Mouse (Mus musculus) hindbrain, embryonic 10.5 days (tissue): ENCODE data around the gene Chrm3. TPM values are rescaled to one million over a fixed set of nuclear protein-coding genes. Genes with fewer than 3 reads are reported as not detected.

Experiments used
- DNase-seq: peaks from one replicate; pipeline ENCODE4 v3.0.0-alpha.2; 2017; ENCODE audit warnings: low spot score
- H3K27ac ChIP-seq: fragments of 300-500 bp; sonication (generic); 2 replicates; pipeline ENCODE4 v1.5.1; 2016; ENCODE audit warnings: mild to moderate bottlenecking, moderate library complexity
- H3K27me3 ChIP-seq: fragments of 300-500 bp; sonication (generic); 2 replicates; pipeline ENCODE4 v1.6.1; 2016; ENCODE audit warnings: mild to moderate bottlenecking; ENCODE audit not compliant: poor library complexity, insufficient read depth, severe bottlenecking
- H3K36me3 ChIP-seq: fragments of 300-500 bp; sonication (generic); 2 replicates; pipeline ENCODE4 v1.6.1; 2016; ENCODE audit warnings: mild to moderate bottlenecking, moderate library complexity
- H3K4me1 ChIP-seq: fragments of 300-500 bp; sonication (generic); replicated peaks from 2 replicates; pipeline ENCODE4 v1.6.1; 2016; ENCODE audit warnings: mild to moderate bottlenecking
- H3K4me3 ChIP-seq: fragments of 300-500 bp; sonication (generic); 2 replicates; pipeline ENCODE4 v1.5.1; 2016; ENCODE audit warnings: mild to moderate bottlenecking, moderate library complexity
- H3K9me3 ChIP-seq: fragments of 300-500 bp; sonication (generic); 2 replicates; pipeline ENCODE4 v1.6.1; 2016; ENCODE audit warnings: mild to moderate bottlenecking, moderate library complexity
- WGBS: fragments of 180-500 bp; shearing (Covaris S2); methylation state at CpG from one replicate; pipeline ENCODE4 v1.1.7; 2016; 5-methylcytosine and 5-hydroxymethylcytosine counted together
- polyA plus RNA-seq: library from polyadenylated mRNA; unstranded; fragments of >200 nt; fragmentation: Nextera tagmentation; extraction: Ambion mirVana; gene quantifications from 2 replicates; pipeline ENCODE4 v1.2.1, GENCODE M21; 2016

The Chrm3 gene
- polyA plus RNA-seq, 1 experiment from 2014 or later: 0.41 TPM

GRCm38 (mm10) chr13:10284331-10284730, 76.3 kb downstream of the Chrm3 start:
- Histone ChIP-seq H3K4me1 (no peaks in the 10 kb centered on the region), H3K27me3 (no peaks in the 10 kb centered on the region), H3K36me3 (no peaks in the 10 kb centered on the region), H3K4me3 (no peak overlapping the region), H3K27ac (no peak overlapping the region), H3K9me3 (no peaks in the 10 kb centered on the region)
- no peak for DNase-seq
- WGBS: 81% methylated on average over 4 of the region's 4 CpGs

- Histone ChIP-seq H3K27me3 (no peaks in the 10 kb centered on the region), H3K9me3 (no peaks in the 10 kb centered on the region), H3K36me3 (no peaks in the 10 kb centered on the region), H3K4me1 (no peaks in the 10 kb centered on the region), H3K4me3 (no peak overlapping the region), H3K27ac (no peak overlapping the region)
- 76% methylated on average over 1 of the region's 1 CpGs for WGBS
- no peak for DNase-seq
Measured at GRCm38 (mm10) chr13:10274907-10275306, 85.7 kb downstream of the Chrm3 start.

GRCm38 (mm10) chr13:10263784-10264183, 96.9 kb downstream of the Chrm3 start:
- H3K4me1 ChIP-seq: no peaks in the 10 kb centered on the region
- no peaks in the 10 kb centered on the region for H3K9me3 ChIP-seq
- 88% methylated on average over 3 of the region's 3 CpGs for WGBS
- no peak overlapping the region for H3K4me3 ChIP-seq
- no peak for DNase-seq
- H3K27me3 ChIP-seq: no peaks in the 10 kb centered on the region
- no peak overlapping the region for H3K27ac ChIP-seq
- no peaks in the 10 kb centered on the region for H3K36me3 ChIP-seq

- DNase-seq: no peak
- Histone ChIP-seq H3K4me1 (no peaks in the 10 kb centered on the region), H3K36me3 (no peaks in the 10 kb centered on the region), H3K27ac (no peak overlapping the region), H3K9me3 (no peaks in the 10 kb centered on the region), H3K4me3 (no peak overlapping the region), H3K27me3 (no peaks in the 10 kb centered on the region)
Measured at GRCm38 (mm10) chr13:10253049-10253448, 107.6 kb downstream of the Chrm3 start.

GRCm38 (mm10) chr13:10251499-10252179, 109.0 kb downstream of the Chrm3 start:
- 88% methylated on average over 5 of the region's 5 CpGs for WGBS
- DNase-seq: no peak
- Histone ChIP-seq H3K9me3 (no peaks in the 10 kb centered on the region), H3K27ac (no peak overlapping the region), H3K27me3 (no peaks in the 10 kb centered on the region), H3K36me3 (no peaks in the 10 kb centered on the region), H3K4me3 (no peak overlapping the region), H3K4me1 (no peaks in the 10 kb centered on the region)

- H3K27me3 ChIP-seq: no peaks in the 10 kb centered on the region
- no peaks in the 10 kb centered on the region for H3K9me3 ChIP-seq
- H3K27ac ChIP-seq: no peak overlapping the region
- 70% methylated on average over 1 of the region's 1 CpGs for WGBS
- no peak for DNase-seq
- no peaks in the 10 kb centered on the region for H3K36me3 ChIP-seq
- no peaks in the 10 kb centered on the region for H3K4me1 ChIP-seq
- H3K4me3 ChIP-seq: no peak overlapping the region
Measured at GRCm38 (mm10) chr13:10244243-10244998, 116.2 kb downstream of the Chrm3 start.

- DNase-seq: no peak
- no peaks in the 10 kb centered on the region for H3K9me3 ChIP-seq
- no peaks in the 10 kb centered on the region for H3K27me3 ChIP-seq
- 87% methylated on average over 3 of the region's 3 CpGs for WGBS
- no peak overlapping the region for H3K4me3 ChIP-seq
- no peaks in the 10 kb centered on the region for H3K36me3 ChIP-seq
- H3K4me1 ChIP-seq: no peaks in the 10 kb centered on the region
- H3K27ac ChIP-seq: no peak overlapping the region
Measured at GRCm38 (mm10) chr13:10240238-10240637, 120.4 kb downstream of the Chrm3 start.

GRCm38 (mm10) chr13:10239825-10240224, 120.8 kb downstream of the Chrm3 start:
- Histone ChIP-seq H3K4me1 (no peaks in the 10 kb centered on the region), H3K9me3 (no peaks in the 10 kb centered on the region), H3K4me3 (no peak overlapping the region), H3K36me3 (no peaks in the 10 kb centered on the region), H3K27ac (no peak overlapping the region), H3K27me3 (no peaks in the 10 kb centered on the region)
- WGBS: 72% methylated on average over 4 of the region's 4 CpGs
- no peak for DNase-seq

GRCm38 (mm10) chr13:10237616-10238015, 123.0 kb downstream of the Chrm3 start:
- Histone ChIP-seq H3K4me3 (no peak overlapping the region), H3K9me3 (no peaks in the 10 kb centered on the region), H3K27me3 (no peaks in the 10 kb centered on the region), H3K36me3 (no peaks in the 10 kb centered on the region), H3K27ac (no peak overlapping the region), H3K4me1 (no peaks in the 10 kb centered on the region)
- WGBS: 79% methylated on average over 2 of the region's 2 CpGs
- no peak for DNase-seq

- no peak for DNase-seq
- no peak overlapping the region for H3K27ac ChIP-seq
- no peaks in the 10 kb centered on the region for H3K4me1 ChIP-seq
- H3K9me3 ChIP-seq: no peaks in the 10 kb centered on the region
- 94% methylated on average over 4 of the region's 4 CpGs for WGBS
- no peaks in the 10 kb centered on the region for H3K27me3 ChIP-seq
- no peak overlapping the region for H3K4me3 ChIP-seq
- no peaks in the 10 kb centered on the region for H3K36me3 ChIP-seq
Measured at GRCm38 (mm10) chr13:10236279-10236678, 124.4 kb downstream of the Chrm3 start.

- 89% methylated on average over 5 of the region's 5 CpGs for WGBS
- no peak for DNase-seq
- no peaks in the 10 kb centered on the region for H3K4me1 ChIP-seq
- H3K4me3 ChIP-seq: no peak overlapping the region
- H3K36me3 ChIP-seq: no peaks in the 10 kb centered on the region
- no peaks in the 10 kb centered on the region for H3K27me3 ChIP-seq
- H3K27ac ChIP-seq: no peak overlapping the region
- no peaks in the 10 kb centered on the region for H3K9me3 ChIP-seq
Measured at GRCm38 (mm10) chr13:10235391-10236169, 125.1 kb downstream of the Chrm3 start.

GRCm38 (mm10) chr13:10220403-10220802, 140.2 kb downstream of the Chrm3 start:
- no peak overlapping the region for H3K27ac ChIP-seq
- no peaks in the 10 kb centered on the region for H3K9me3 ChIP-seq
- WGBS: 79% methylated on average over 4 of the region's 4 CpGs
- H3K27me3 ChIP-seq: no peaks in the 10 kb centered on the region
- H3K4me3 ChIP-seq: no peak overlapping the region
- no peaks in the 10 kb centered on the region for H3K4me1 ChIP-seq
- no peak for DNase-seq
- no peaks in the 10 kb centered on the region for H3K36me3 ChIP-seq

- WGBS: 83% methylated on average over 2 of the region's 2 CpGs
Measured at GRCm38 (mm10) chr13:10212112-10212511, 148.5 kb downstream of the Chrm3 start.

More at GRCm38 (mm10) chr13:10212112-10212511, 148.5 kb downstream of the Chrm3 start:
- H3K36me3 ChIP-seq: no peaks in the 10 kb centered on the region
- H3K9me3 ChIP-seq: no peaks in the 10 kb centered on the region
- no peak overlapping the region for H3K27ac ChIP-seq
- no peaks in the 10 kb centered on the region for H3K27me3 ChIP-seq
- DNase-seq: no peak
- H3K4me3 ChIP-seq: no peak overlapping the region
- H3K4me1 ChIP-seq: no peaks in the 10 kb centered on the region
